Mouse (Mus musculus): ENCODE data around the gene Nfix. TPM values are rescaled to one million over a fixed set of nuclear protein-coding genes. Genes with fewer than 3 reads are reported as not detected.

Gene Nfix
- total RNA-seq, 2 experiments from 2014 or later: 481 to 528 TPM

DNA sequence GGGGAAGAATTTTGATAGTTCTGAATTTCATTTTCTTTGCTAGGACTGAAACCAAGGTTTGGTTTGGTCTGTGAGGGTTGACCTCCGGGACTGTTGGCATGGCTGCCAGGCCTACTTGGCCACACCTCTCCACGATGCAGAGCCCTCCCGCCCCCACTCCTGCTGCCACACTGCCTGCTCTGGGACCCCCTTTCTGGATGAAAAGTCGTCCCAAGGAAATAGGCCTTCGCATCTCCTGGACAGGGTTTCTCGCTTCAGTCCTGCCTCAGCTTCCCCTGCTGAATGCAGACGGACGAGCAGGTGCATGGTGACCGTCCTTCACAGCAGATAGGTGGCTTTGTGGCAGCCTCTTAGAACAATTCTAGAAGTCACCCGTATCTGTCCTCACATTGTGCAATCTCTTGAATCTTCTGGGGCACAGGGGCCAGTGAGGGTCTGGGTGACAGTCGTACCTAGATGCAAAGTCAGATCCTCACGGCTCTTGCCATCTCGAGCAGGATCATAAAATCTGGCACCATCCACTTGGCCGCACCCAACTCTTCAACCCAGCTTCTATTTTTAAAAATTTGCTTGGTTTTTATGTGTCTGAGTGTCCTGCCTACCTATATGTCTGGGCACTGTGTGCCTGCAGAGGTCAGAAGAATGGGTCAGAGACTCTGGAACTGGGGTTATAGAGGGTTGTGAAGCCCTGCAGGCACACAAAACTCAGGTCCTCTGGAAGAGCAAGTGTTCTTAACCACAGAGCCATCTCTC is 31.6 kb downstream of the Nfix start:
- no peak for DNase-seq (ENCODE audit: low spot score)

DNA sequence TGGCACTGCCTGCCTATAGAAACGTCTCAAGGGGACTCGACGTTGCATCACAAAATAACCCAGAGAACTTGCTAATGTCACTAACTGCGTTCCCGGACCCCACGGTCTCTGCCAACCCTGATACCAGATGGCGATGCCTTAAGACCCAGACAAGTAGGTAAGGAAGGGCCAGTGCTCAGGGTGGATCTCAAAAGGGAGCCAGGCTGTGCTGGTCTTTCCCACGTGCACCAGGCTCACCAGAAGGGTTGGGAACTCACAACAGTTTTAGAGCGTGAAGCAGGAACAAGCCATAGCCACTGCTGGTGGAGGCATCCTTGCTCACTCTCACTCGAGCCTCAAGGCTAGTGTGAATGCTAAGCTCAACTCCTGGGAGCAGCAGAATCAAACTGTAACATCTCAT is 32.9 kb downstream of the Nfix start:
- no peak for DNase-seq (ENCODE audit: low spot score)

DNA sequence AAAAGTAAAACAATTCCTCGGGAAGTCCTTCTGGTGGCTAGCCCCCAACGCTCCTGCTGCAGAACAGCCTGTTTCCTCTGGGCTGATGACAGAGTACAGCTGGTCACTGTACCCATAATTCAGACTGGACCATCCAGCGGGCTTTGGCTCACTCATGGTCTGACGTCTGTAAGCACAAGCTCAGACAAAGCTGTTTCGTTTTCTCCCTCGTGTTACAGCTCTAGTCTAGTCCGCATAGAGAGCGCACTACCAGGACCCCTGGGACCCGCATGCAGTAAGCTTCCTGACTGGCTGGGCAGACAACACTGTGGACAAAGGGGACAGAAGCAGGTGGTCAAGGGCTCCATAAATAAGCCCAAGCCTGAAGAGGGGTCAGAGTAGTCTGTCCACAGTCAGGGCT is 33.7 kb downstream of the Nfix start:
- DNase-seq (ENCODE audit: low spot score): no peak

DNA sequence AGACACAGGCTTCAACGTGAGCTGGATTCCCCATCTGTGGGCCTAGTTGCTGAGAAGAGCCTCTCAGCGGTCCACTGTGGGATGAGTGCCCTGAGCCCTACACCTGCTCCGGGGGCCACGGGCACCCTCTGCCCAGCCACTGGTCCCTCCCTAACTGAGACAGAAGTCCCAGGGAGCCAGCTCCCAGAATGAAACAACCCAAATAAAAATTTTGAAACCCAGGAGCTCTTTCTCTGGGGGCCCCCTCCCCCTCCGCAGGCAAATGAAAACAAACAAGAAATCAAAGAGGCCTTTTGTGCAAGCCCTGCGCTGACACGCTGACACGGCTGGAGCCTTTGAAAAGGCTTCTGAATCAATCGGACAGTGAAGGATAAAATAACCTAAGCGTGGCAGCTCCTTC is 34.5 kb downstream of the Nfix start:
- no peak for DNase-seq (ENCODE audit: low spot score)

DNA sequence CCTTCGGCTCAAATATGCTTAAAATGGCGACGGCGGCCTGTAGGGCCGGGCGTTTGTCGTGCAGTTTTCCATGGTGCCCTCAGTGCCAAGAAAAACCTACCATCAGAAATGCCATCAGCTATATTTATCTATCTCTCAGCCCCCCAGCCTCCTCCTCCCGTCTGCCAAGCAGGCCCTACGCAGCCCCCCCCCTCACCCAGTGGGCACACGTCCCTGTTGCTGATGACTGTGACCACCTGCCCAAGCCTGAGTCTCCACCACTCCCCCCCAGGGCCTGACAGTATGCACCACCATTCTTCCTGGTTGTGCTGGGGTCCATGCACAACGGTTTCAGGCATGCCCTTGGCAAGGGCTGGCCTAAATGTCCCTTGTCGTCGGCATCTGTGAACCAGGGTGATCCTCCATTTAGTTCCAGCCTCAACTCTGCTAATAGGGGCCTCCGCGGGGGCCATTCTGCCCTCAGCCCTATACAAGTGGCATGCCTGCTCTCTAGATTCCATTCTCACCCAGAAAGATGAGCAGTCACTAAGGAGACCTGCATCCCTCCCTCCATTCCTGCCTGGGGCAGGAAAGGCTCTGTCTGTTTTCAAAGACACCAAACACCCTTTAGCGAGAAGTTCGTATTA is 35.2 kb downstream of the Nfix start:
- no peak for DNase-seq (ENCODE audit: low spot score)

DNA sequence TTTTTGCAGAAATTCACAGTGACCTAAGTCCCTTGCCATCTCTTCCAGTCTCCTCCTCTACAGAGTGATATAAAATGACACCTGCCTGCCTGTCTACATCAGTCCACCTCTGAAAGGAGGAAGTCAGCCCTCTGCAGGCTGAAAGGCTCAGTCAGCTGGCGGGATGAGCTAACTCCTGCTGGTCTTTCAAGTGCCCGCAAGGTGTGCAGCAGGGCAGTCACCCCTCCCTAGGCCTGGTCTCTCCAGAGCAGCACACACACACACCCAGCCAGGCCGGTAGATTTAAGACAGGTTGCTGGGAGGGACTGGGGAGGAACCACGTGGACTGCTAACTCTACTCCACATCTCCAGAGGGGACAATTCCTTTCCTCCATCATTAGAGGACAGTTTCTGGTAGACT is 36.0 kb downstream of the Nfix start:
- no peak for DNase-seq (ENCODE audit: low spot score)

DNA sequence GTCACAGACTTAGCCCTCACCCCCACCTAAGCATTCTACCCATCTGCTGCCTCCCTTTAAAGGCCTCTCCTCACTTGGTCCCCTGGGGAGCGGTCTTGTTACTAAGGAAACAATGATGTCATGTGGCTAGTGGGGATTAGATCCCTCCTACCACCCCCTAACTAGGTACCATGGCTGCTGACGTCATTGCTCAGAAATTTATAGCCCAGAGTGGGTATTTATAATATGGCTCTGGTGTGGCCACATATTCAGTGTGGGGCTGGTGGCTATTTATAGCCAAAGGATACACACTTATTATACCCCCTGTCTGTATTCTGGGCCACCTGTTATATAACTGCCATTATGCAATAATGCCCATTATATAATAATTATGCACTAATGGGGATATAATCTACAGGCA is 39.2 kb downstream of the Nfix start:
- DNase-seq (ENCODE audit: low spot score): no peak

DNA sequence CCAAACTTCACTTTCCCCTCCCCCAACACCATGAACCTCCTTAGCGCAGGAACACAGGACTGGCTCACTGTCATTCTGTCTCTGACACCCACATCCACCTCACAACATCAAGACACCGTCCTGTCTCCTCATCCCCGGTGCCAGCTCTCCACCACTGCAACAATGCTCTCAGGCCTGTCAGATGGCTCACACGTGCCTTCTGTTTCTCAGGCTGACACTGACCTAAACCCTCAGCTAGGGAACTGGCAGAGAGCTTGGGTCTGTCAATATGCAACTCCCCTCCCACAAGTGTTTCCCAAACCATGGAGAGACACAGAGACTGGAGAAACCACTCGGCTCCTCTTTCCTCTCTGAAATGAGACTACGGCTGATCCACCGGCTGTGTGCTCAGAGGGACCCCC is 39.7 kb downstream of the Nfix start:
- no peak for DNase-seq (ENCODE audit: low spot score)

DNA sequence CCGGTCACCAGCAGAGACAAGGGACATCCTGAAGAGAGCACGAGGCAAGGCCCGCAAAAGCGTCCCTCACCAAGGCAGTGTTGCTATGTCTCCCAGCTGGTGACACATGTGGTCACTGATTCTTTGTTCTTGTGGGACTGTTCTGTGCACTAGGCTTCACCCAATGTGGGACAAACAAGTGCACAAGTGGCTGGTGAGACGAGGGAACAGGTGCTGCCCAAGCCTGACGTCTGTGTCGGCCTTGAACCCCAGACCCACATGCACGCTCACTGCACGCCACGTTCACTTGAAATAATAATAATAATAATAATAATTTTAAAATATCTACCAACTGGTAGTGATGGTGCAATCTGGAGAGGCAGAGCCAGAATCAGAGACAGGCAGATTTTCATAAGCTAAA is 40.4 kb downstream of the Nfix start:
- no peak for DNase-seq (ENCODE audit: low spot score)

DNA sequence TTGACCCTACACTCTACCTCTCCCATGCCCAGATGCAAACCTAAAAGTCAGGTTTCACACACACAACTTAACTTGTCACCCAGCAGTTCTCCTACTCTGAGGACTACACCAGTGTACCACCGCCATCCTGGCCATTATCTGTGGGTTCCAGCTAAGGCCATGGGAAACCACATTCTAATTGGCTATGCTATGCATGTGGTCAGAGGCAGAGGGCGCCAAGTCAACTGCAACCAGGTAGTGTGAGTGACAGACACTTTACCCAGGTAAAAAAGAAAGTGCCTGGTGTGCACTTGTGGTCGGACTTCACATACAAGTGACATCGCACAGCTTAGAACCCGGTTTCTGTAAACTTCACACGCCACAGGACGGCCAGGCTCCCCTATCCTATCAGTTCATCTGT is 41.0 kb downstream of the Nfix start:
- DNase-seq (ENCODE audit: low spot score): no peak

DNA sequence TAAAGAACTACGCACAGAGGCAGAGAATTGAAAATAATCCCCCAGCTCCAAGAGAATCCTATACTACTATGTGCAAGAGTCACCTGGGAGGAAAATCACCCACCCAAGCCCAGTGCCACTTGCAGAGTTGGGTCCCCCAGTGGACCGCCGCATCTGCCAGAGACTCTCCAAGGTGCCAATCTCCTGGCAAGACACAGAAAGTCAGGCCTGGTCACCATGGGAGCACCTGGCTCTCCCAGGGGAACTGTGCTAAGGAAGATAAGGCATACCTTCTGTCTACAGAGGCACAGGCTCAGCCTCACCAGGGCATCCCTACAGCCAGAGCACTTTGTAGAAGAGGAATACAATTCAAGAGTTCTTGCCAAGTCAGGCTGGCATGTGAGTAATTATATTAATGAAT is 41.8 kb downstream of the Nfix start:
- DNase-seq (ENCODE audit: low spot score): no peak

DNA sequence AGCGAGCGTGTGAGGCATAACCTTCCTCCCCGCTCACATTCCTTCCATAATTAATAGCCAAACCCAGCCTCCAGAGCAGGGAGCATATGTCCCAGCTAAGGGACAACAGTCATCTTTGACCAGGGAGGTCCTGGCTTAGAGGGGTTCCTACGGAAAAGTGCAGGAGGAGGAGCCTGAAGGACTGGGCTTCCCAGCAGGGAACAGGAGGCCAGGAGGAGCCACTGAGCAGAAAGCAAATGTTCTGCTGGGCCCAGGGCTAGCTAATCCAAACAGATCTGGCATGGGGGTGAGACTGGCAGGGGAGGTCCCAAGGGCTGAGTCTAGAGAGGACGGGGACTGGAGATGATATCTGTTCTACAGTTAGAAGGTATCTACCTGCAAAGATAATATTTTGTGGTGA is 42.6 kb downstream of the Nfix start:
- no peak for DNase-seq (ENCODE audit: low spot score)

DNA sequence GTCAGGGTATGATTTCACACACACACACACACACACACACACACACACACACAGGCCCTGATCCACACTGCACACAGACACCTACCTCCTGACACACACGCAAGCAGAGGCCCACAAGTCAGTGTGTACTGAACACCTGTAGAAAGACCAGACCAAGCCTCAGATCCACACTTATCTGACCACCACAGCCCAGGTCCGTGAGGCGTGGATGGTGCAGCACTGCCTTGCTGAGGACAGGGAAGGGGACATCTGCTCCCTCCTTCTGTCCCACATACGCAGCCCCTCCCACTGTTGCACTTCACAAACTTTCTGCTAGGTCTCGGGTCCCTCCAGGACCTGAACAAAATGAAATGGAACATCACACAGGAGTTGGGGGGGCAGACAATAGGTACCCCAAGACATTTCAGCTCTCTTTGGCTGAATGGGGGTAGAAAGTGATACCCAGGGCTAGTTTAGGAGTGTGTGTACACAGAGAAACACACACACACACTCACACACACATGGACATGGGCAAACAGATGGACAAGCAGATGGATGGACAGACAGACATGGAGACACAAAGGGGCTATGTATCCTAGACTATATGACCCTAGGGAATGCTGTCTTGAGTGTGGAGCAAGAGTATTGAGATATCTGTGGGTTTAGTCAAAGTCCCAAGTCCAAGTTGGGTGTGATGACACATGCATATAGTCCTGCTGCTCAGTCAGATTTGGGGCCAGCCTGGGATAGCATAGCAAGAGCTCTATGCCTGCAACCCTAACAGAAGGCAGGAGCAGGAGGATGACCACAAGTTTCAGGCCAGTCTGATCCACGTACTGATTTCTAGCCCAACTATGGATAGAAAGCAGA is 47.2 kb downstream of the Nfix start:
- DNase-seq (ENCODE audit: low spot score): no peak

DNA sequence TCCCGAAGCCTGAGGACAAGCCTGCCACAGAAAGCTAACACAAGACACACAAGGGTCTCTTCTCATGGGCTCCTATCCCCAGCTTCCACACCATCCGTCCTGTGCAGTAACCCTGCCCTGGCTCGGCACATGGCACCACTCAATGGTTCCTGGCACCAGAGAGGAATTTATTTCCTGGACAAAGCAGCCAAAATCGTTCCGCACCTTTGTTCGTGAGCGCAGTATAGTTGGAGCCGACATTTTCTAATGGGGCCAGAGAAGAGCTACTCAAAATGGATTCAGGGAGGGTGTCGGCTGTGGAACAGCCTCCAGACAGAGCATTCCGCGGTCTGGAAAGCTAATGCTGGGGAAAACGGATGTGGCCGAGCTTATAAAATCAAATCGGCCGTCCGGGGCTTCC is 50.6 kb downstream of the Nfix start:
- no peak for DNase-seq (ENCODE audit: low spot score)

DNA sequence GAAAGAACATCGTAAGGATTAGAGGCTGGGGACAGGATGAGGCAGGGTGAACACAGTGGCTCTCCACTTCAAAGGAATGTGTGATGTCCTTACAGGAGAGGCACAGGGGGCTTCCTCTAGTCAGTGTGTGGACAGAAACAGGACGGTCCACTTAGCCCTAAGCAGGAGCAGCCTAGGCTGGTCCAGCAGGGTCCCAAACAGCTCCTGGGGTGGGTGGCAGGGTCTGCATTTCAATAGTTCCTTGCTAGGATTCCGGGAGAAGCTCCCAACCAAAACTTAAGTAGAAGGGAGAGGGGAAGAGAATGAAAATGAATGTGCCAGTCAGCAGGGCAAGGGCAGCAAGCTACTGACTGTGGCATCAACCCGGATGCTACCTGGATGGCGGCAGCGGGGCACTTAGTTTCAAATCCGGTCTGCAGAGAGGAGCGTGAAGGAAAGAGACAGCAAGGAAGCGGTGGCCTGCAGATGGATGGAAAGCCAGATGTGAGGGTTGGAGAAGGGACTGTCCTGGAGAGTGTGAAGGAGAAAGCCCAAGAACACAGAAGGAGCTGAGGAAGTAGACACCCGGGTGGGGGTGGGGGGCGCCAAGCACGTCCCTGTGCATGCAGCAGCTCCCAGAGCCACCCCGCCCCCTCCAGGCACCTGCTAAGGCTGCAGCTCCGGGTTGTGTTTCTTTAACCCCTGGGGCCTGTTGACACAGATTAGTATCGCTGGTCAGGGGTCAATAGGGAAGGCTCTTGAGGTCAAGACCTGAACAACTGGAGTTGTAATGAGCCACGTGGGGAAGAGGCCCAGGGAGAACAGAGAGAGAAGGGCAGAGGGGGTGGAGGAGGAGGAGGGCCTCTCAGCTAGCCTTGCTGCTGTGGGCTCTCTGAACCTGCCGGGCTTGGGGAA is 54.9 kb downstream of the Nfix start:
- peak; percentile 54 for DNase-seq (ENCODE audit: low spot score)

DNA sequence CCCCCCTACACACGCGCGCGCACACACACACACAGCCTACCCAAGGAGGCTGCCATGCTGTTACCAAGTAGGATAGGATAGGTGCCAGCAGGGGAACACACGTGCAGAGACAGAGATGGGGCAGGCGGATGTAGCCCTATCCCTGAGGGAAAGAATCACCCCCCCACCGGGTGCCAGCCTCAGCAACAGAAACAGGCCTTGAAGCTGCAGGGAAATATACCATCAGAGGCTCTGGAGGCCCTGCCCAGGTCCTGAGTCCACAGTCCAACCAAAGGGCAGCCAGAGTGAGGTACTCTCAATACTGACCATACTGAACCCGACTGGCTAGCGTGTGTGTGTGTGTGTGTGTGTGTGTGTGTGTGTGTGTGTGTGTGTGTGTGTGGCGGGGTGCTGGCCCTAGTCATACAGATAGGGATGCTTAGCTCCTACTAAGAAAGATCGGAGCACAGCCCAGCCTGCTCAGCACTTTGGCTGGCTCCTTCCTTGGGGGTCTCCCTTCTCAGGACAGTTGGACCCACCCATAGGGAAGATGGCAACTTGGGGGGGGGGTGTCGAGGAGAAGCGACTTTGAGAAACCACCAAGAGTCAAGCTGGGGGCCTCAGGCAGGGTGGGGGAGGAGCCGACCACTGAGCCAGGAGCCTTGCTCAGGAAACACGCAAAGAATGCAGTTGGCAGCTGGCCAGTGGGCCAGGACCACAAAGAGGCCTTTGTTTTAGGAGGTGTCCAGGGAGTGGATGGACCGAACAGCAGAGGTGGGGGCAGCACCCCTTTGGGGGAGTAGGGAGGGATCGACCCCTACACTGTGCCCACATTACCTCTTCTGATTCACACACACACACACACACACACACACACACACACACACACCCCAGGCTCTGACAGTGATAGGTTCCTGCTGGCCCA is 56.4 kb downstream of the Nfix start:
- peak; percentile 64 for DNase-seq (ENCODE audit: low spot score)

DNA sequence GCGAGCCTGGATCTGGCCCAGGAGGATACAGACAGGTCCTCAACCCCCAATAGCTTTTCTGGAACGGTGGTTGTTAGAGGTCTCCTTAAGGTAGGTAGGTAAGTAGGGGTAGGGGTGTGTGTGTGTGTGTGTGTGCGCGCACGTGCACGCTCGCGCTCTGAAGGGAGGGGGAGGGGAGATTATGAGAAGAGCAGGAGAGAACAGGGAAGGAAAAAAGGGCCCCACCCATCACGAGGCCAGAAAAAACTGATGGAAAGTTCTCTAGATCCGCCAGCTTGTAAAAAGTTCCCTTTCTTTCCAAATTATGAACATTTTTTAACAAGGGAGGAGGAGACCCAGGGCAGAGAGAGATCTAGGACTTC is 57.1 kb downstream of the Nfix start:
- peak; percentile 71 for DNase-seq (ENCODE audit: low spot score)

DNA sequence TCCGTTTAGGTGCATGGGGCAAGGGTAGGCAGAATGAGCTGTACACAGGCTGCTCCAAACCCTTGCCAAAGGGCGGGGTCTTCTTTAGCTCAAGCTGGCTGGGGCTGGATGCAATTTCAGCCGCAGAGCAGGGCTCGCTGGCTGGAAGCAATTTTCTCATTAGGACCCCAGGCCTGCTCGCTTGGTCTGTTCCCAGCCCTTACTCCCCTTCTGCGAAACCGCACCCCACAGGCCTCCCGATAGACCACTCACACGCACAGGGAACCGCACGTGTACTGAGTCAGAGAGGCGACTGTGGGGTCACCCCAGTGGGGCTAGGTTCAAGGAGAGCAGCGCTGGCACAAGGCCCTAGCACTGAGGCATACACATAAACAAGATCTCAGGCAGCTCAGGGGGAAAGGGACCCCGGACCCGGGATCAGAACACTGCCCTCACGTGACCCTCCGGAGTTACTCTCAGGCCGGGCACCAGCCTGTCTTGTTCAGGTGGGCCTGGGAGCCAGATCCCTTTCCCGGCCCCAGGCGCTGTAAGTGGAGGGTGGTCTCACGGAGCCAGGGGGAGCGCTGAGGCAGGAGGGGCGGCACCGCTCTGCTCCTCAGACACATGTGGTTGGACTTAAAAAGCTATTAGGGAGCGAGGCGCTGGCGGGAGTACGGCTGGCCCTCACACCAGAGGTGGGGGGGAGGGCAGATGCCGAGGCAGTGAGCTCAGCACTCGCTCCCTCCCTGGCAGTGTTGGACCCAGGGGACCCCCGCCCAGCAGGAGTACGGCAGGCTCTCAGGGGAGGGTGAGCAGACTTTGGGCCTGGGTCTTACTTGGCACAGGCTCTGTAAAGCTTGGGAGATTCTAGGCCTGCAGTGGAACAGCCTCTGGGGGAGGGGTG is 57.7 kb downstream of the Nfix start:
- peak; percentile 80 for DNase-seq (ENCODE audit: low spot score)
